Mouse (Mus musculus) embryo, embryonic 9.5 days (tissue): ENCODE measurements around the gene A930017K11Rik.
A peak's percentile ranks its signal among the peaks of the same experiment; 100 is the strongest.

Source experiments
- DNase-seq: peaks from one replicate; pipeline ENCODE4 v3.0.0-alpha.2; 2017; ENCODE audit errors: extremely low spot score

The A930017K11Rik gene

DNA sequence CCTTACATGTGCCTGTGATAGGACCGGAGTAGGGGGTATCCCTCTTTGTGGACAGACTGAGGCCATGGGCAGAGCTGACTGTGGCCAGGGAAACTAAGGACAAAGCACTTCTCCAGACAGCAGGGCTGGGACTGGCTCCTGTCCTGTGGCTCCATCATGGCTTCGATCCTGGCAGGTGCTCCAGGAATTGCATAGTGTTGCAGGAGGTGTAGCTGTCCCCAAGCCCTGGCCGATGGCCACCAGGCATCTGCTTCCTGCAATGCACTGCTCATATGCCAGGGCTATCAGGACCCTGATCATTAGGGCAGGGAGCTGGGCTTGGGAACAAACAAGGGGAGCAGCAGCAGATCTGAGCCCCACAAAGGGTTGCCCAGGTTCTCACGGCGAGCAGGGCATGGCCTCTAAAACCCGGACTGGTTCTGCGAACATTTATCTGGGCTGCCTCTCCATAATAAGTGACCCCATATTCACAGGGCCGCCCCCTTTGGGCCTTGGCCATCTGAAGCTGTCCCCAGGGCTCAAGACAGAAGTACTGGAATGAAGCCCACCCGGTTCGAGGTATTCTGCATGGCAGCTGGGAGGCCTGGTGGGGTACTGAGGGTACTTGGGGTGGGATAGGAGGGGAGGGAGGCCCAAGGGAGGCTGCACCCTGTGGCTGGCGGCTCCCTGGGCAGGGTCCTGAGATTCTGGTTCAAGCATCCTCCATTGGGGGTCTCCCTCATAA, 6.6 kb upstream of the A930017K11Rik start:
- no peak for DNase-seq

GRCm38 (mm10) chr17:25957586-25958051, 5.3 kb upstream of the A930017K11Rik start:
- DNase-seq, result no peak

DNA sequence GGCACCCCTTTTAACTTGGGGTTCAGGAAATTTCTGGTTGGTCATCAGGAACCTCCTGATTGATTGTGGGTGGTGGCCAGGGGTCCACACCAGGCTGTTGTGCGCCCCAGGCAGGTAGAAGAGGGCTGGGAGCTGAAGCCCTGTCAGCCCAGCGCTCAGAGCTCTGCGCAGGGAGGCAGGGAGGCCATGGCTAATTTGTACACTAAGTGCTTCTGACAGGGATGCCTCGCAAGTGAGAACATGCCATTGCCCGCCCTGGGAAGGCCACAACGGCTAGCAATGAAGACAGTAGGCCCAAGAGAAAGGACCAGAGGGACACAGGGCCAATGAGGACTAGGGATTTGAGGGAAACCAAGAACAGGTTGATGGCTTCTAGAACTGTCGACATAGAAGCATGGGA, 4.3 kb upstream of the A930017K11Rik start:
- no peak for DNase-seq

- DNase-seq, result no peak
Measured at GRCm38 (mm10) chr17:25956201-25956600, 3.8 kb upstream of the A930017K11Rik start.

- DNase-seq, result no peak
Measured at GRCm38 (mm10) chr17:25955736-25956135, 3.4 kb upstream of the A930017K11Rik start.

- no peak for DNase-seq
Measured at GRCm38 (mm10) chr17:25954671-25955070, 2.3 kb upstream of the A930017K11Rik start.

GRCm38 (mm10) chr17:25953161-25953560, 796 bp upstream of the A930017K11Rik start:
- no peak for DNase-seq

GRCm38 (mm10) chr17:25951225-25951802, 1.1 kb downstream of the A930017K11Rik start:
- peak; percentile 47 for DNase-seq

DNA sequence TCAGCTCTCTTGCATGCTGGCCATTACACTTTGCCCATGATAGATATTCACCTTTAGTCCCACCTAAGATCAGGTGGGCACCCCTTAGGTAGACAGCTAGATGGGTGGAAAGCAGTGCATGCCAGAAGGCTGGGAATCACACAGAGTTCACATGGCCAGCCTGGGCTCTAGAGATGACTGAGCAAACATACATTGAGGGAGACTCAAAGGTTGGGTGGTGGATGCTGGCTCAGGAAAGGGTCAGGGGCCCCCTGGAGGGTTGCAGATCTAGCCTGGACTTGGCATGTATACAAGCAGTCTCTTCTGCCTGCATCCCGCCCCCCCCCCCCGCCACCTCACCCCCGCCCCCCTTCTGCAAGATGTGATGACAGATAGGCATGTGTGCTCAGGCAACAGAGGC, 1.7 kb downstream of the A930017K11Rik start:
- DNase-seq, result no peak

DNA sequence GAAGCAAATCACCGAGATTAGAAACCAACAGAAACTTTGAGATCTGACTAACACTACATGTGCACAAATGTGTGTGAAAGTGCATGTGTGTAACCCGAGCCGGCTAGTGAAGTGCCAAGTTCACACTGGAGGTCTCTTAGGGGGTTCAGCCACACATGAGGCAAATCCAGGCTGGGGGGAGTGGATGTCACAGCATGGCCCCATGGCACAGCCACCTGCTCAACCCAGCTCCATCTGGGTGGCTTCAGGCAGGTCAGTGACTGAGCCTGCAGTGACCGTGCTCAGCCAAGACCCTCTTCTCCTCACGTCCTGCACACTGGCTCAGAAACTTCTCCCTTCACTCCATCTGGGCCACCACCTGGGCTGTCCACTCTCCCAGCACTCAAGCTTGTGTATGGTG, 2.4 kb downstream of the A930017K11Rik start:
- no peak for DNase-seq

DNA sequence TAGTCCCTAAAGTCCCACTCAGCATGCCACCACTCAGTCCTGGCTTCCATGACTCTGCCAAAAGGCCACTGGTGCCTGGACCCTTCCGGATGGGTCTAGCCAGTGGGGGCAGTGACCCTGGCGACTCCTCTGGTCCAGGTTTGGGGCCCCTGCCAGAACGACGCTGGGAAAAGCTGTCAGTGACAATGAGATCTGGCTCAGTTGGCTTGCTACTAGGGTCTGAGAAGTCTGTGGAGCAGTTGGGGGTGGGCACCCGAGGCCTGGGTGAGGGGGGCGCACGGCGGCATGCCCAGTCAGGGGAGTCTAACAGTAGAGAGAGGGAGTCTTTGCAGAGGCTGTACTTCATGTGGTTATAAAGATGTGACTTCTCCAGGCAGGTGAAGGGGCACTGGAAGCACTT, 4.3 kb downstream of the A930017K11Rik start:
- no peak for DNase-seq

GRCm38 (mm10) chr17:25947576-25947975, 4.8 kb downstream of the A930017K11Rik start:
- no peak for DNase-seq

GRCm38 (mm10) chr17:25946891-25947290, 5.5 kb downstream of the A930017K11Rik start:
- DNase-seq, result no peak

- no peak for DNase-seq
Measured at GRCm38 (mm10) chr17:25946349-25946748, 6.0 kb downstream of the A930017K11Rik start.

DNA sequence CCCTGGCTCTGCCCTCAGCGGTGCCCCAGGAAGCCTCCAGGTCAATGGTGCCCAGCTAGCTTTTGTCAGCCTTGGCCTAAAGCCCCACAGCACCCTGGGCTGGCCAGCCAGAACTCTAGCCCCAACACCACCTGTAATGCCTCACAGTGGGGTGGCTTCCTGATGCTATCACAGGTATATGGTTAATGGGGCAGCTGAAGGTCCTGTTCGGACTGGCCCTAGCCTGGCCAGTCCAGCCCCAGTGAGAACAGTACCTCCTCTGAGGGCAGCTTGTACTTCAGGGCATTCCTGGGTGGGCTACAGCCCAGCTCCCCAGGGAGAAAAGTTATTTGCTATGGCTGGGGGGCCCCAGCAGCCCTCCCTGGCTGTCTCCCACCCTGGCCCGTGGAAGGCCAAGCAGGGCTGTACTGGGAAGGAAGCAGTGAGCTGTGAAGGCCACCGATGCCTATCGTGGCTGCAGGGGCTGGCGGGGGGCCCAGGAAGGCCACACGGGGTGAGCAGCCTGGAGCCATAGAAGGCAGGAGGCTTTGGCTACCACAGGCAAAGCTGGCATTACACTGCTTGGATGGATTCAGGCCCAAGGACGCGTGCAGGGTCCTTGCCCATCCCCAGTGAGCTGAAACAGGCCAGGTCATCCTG, 6.7 kb downstream of the A930017K11Rik start:
- no peak for DNase-seq

DNA sequence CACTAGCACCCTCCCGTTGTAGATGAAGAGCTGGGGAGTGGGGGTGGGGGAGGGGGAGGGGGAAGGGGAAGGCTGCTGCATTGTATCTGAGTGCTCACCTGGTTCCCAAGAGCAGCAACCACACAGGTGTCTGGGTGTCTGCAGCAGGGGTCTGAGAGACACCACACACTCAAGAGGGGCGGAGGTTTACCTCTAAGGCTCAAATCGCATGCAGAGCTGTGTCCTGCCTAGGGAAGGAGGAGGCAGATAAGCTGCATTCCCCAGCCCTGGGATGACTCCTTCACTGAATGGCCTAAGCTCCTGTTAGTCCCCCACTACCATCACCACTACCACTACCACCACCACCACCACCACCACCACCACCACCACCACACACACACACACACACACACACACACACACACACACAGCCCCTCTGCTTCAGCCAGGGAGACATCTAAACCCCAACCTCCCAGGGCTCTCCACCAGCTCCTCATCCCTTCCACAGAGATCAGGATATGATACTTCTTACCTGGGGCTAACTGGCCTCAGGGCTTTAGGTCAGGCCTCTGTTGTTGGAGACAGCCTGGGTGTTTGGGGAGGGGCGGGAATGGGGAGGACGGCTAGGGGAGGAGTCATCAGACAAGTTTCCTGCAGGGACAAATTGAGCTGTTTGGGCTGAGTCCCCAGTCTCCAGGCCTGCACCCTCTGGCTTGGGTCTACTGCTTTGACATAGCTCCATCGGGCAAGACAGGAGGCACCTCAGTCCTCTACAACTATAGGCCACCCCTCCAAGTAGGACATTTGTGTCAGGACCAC, 7.8 kb downstream of the A930017K11Rik start, which contains the start of the genes Pigq and Nhlrc4:
Pigq (minus strand) TSS at position 571 of the 798 bp plus-strand sequence.
Nhlrc4 (minus strand) TSS at position 596 of the 798 bp plus-strand sequence.
- DNase-seq, result no peak

DNA sequence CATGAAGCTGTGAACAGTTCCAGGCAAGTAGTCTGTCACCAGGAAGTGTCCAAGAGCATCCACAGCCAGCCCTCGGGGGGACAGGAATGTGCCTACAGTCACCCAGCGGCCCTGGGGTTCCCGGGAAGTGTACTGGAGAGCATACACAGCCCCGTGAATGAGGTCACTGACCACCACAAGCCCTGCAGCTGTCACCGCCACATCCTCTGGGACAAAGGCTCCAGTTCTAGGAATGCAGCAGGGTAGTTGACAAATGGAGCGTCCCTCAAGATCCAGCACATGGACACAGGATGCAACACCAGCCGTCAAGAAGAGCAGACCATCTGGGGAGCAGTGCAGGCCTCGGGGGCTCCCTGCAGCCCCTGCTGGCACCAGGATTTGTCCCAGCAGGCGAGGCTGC, 8.6 kb downstream of the A930017K11Rik start:
- DNase-seq, result no peak

GRCm38 (mm10) chr17:25943221-25943620, 9.1 kb downstream of the A930017K11Rik start:
- DNase-seq, result no peak

GRCm38 (mm10) chr17:25942597-25943151, 9.7 kb downstream of the A930017K11Rik start:
- no peak for DNase-seq

- DNase-seq, result peak; percentile 83
Measured at GRCm38 (mm10) chr17:25941511-25942241, 10.7 kb downstream of the A930017K11Rik start.

- no peak for DNase-seq
Measured at GRCm38 (mm10) chr17:25934526-25934925, 17.8 kb downstream of the A930017K11Rik start.
